Mouse (Mus musculus) limb, embryonic 15.5 days (tissue): ENCODE data around the gene Fam71e1. TPM values are rescaled to one million over a fixed set of nuclear protein-coding genes. Genes with fewer than 3 reads are reported as not detected.

Experiments
- ATAC-seq: fragments of 200-750 bp; cut with Nextera tagmentation; 2 replicates; pipeline ENCODE4 v1.8.0; 2017; ENCODE audit warnings: low read depth, moderate TSS enrichment; ENCODE audit not compliant: insufficient number of reproducible peaks, low FRiP score, low TSS enrichment
- H3K27ac ChIP-seq: fragments of 300-500 bp; sonication (generic); 2 replicates; pipeline ENCODE4 v1.5.1; 2015; ENCODE audit warnings: moderate library complexity, mild to moderate bottlenecking, inconsistent platforms
- H3K27me3 ChIP-seq: fragments of 300-500 bp; sonication (generic); 2 replicates; pipeline ENCODE4 v1.6.1; 2015; ENCODE audit warnings: inconsistent platforms
- H3K36me3 ChIP-seq: fragments of 300-500 bp; sonication (generic); 2 replicates; pipeline ENCODE4 v1.6.1; 2015; ENCODE audit warnings: inconsistent platforms
- H3K4me1 ChIP-seq: fragments of 300-500 bp; sonication (generic); 2 replicates; pipeline ENCODE4 v1.6.1; 2015; ENCODE audit warnings: inconsistent platforms
- H3K4me2 ChIP-seq: fragments of 300-500 bp; sonication (generic); 2 replicates; pipeline ENCODE4 v1.6.1; 2015; ENCODE audit warnings: mild to moderate bottlenecking, inconsistent platforms
- H3K4me3 ChIP-seq: fragments of 300-500 bp; sonication (generic); 2 replicates; pipeline ENCODE4 v1.5.1; 2015; ENCODE audit warnings: mild to moderate bottlenecking, inconsistent platforms
- H3K9ac ChIP-seq: fragments of 300-500 bp; sonication (generic); 2 replicates; pipeline ENCODE4 v1.6.1; 2015; ENCODE audit warnings: inconsistent platforms
- H3K9me3 ChIP-seq: fragments of 300-500 bp; sonication (generic); 2 replicates; pipeline ENCODE4 v1.6.1; 2016; ENCODE audit warnings: inconsistent platforms
- WGBS: fragments of 180-500 bp; shearing (Covaris S2); methylation state at CpG from one replicate; pipeline ENCODE4 v1.1.7; 2015; 5-methylcytosine and 5-hydroxymethylcytosine counted together
- polyA plus RNA-seq: library from polyadenylated mRNA; unstranded; fragments of >200 nt; fragmentation: Nextera tagmentation; extraction: Ambion mirVana; gene quantifications from 2 replicates; pipeline ENCODE4 v1.2.1, GENCODE M21; 2015

Gene Fam71e1
- polyA plus RNA-seq, 1 experiment from 2014 or later, result 12.8 TPM

GRCm38 (mm10) chr7:44465111-44465510, 31.3 kb upstream of the Fam71e1 start, which contains the start of gene Aspdh:
Aspdh (plus strand) TSS chr7:44465391.
- 64% methylated on average over 2 of the region's 2 CpGs for WGBS
- Histone ChIP-seq H3K27ac (no peak within 1 kb of the TSS), H3K4me3 (no peak within 1 kb of the TSS), H3K9ac (no peak within 1 kb of the TSS), H3K9me3 (no peaks in the 10 kb centered on the region), H3K36me3 (0 out of 2 replicates have a peak, but pooled peaks cover 16% of the 10 kb centered on the region), H3K4me1 (peaks cover 27% of the 10 kb centered on the region), H3K27me3 (peaks cover 54% of the 10 kb centered on the region), H3K4me2 (no peak within 1 kb of the TSS)
- no peak for ATAC-seq

GRCm38 (mm10) chr7:44466006-44466887, 30.1 kb upstream of the Fam71e1 start:
- H3K9ac ChIP-seq, result no peak overlapping the region
- 82% methylated on average over 10 of the region's 10 CpGs for WGBS

GRCm38 (mm10) chr7:44466888-44467311, 29.5 kb upstream of the Fam71e1 start:
- no peak overlapping the region for H3K9ac ChIP-seq

More at GRCm38 (mm10) chr7:44466006-44466887, 30.1 kb upstream of the Fam71e1 start:
- peaks cover 18% of the 10 kb centered on the region; the same call in 1 of the 2 replicates for H3K36me3 ChIP-seq
- no peaks in the 10 kb centered on the region for H3K9me3 ChIP-seq
- no peak overlapping the region for H3K4me3 ChIP-seq
- peaks cover 43% of the 10 kb centered on the region for H3K27me3 ChIP-seq
- H3K4me1 ChIP-seq, result peaks cover 29% of the 10 kb centered on the region
- no peak for ATAC-seq
- no peak overlapping the region for H3K4me2 ChIP-seq
- no peak overlapping the region for H3K27ac ChIP-seq

GRCm38 (mm10) chr7:44467811-44468411, 28.5 kb upstream of the Fam71e1 start, which contains the start of gene Josd2:
Josd2 (plus strand) TSS chr7:44467980.
- Histone ChIP-seq H3K27ac (peak within 1 kb of the TSS; percentile 80), H3K27me3 (peaks cover 26% of the 10 kb centered on the region), H3K4me1 (peaks cover 32% of the 10 kb centered on the region), H3K9me3 (no peaks in the 10 kb centered on the region), H3K4me2 (peak within 1 kb of the TSS; percentile 66), H3K9ac (peak within 1 kb of the TSS; percentile 78), H3K4me3 (peak within 1 kb of the TSS; percentile 66), H3K36me3 (peaks cover 9% of the 10 kb centered on the region; the same call in 1 of the 2 replicates)
- ATAC-seq, result peak; percentile 91
- under 1% methylated on average over 42 of the region's 42 CpGs for WGBS

More at GRCm38 (mm10) chr7:44466888-44467311, 29.5 kb upstream of the Fam71e1 start:
- H3K9me3 ChIP-seq, result no peaks in the 10 kb centered on the region
- H3K36me3 ChIP-seq, result peaks cover 11% of the 10 kb centered on the region; the same call in 1 of the 2 replicates
- peaks cover 36% of the 10 kb centered on the region for H3K27me3 ChIP-seq
- no peak overlapping the region for H3K27ac ChIP-seq
- WGBS, result 87% methylated on average over 16 of the region's 16 CpGs
- no peak for ATAC-seq
- peak overlapping the region; percentile 66; the same call in 1 of the 2 replicates for H3K4me2 ChIP-seq
- peaks cover 31% of the 10 kb centered on the region for H3K4me1 ChIP-seq
- peak overlapping the region; percentile 66; the same call in 1 of the 2 replicates for H3K4me3 ChIP-seq

GRCm38 (mm10) chr7:44468644-44469285, 27.6 kb upstream of the Fam71e1 start:
- Histone ChIP-seq H3K9me3 (no peaks in the 10 kb centered on the region), H3K36me3 (peaks cover 9% of the 10 kb centered on the region; the same call in 1 of the 2 replicates), H3K27ac (peak overlapping the region; percentile 50), H3K4me2 (peak overlapping the region; percentile 66), H3K9ac (peak overlapping the region; percentile 78; the same call in 1 of the 2 replicates), H3K4me1 (peaks cover 35% of the 10 kb centered on the region), H3K4me3 (peak overlapping the region; percentile 66), H3K27me3 (peaks cover 17% of the 10 kb centered on the region)
- WGBS, result 76% methylated on average over 15 of the region's 15 CpGs
- no peak for ATAC-seq

GRCm38 (mm10) chr7:44469677-44470675, 26.4 kb upstream of the Fam71e1 start:
- H3K4me3 ChIP-seq, result no peak overlapping the region
- ATAC-seq, result no peak
- peaks cover 9% of the 10 kb centered on the region; the same call in 1 of the 2 replicates for H3K36me3 ChIP-seq
- H3K9ac ChIP-seq, result no peak overlapping the region
- H3K9me3 ChIP-seq, result no peaks in the 10 kb centered on the region
- no peak overlapping the region for H3K4me2 ChIP-seq
- H3K4me1 ChIP-seq, result peaks cover 44% of the 10 kb centered on the region
- no peak overlapping the region for H3K27ac ChIP-seq
- peaks cover 15% of the 10 kb centered on the region for H3K27me3 ChIP-seq
- WGBS, result 91% methylated on average over 16 of the region's 16 CpGs

GRCm38 (mm10) chr7:44470696-44471612, 25.4 kb upstream of the Fam71e1 start:
- H3K36me3 ChIP-seq, result peaks cover 9% of the 10 kb centered on the region; the same call in 1 of the 2 replicates
- H3K4me2 ChIP-seq, result no peak overlapping the region
- H3K27ac ChIP-seq, result peak overlapping the region; percentile 60
- H3K9me3 ChIP-seq, result no peaks in the 10 kb centered on the region
- no peak overlapping the region for H3K4me3 ChIP-seq
- peaks cover 19% of the 10 kb centered on the region for H3K27me3 ChIP-seq
- H3K9ac ChIP-seq, result no peak overlapping the region
- no peak for ATAC-seq
- peaks cover 50% of the 10 kb centered on the region for H3K4me1 ChIP-seq
- 85% methylated on average over 16 of the region's 16 CpGs for WGBS

GRCm38 (mm10) chr7:44471880-44472557, 24.4 kb upstream of the Fam71e1 start:
- no peak overlapping the region for H3K4me2 ChIP-seq
- no peak overlapping the region for H3K9ac ChIP-seq
- peaks cover 19% of the 10 kb centered on the region for H3K27me3 ChIP-seq
- no peak overlapping the region for H3K4me3 ChIP-seq
- 37% methylated on average over 6 of the region's 6 CpGs for WGBS
- ATAC-seq, result no peak
- H3K9me3 ChIP-seq, result no peaks in the 10 kb centered on the region
- peak overlapping the region; percentile 60; the same call in 1 of the 2 replicates for H3K27ac ChIP-seq
- H3K4me1 ChIP-seq, result peaks cover 50% of the 10 kb centered on the region
- H3K36me3 ChIP-seq, result peaks cover 9% of the 10 kb centered on the region; the same call in 1 of the 2 replicates

- Histone ChIP-seq H3K4me1 (peaks cover 45% of the 10 kb centered on the region), H3K9me3 (no peaks in the 10 kb centered on the region), H3K36me3 (peaks cover 9% of the 10 kb centered on the region; the same call in 1 of the 2 replicates), H3K4me3 (no peak overlapping the region), H3K4me2 (no peak overlapping the region), H3K27me3 (peaks cover 19% of the 10 kb centered on the region), H3K27ac (0 out of 2 replicates have a peak overlapping the region, but pooled peaks have one; percentile 24), H3K9ac (no peak overlapping the region)
- WGBS, result 12% methylated on average over 1 of the region's 1 CpGs
- peak; percentile 5; the same call in 1 of the 2 replicates for ATAC-seq
Measured at GRCm38 (mm10) chr7:44472558-44472885, 23.9 kb upstream of the Fam71e1 start.
